21 mouse cellular contexts compared by ENCODE assay signal in genomic region chr12:4599713-4600112, GRCm38 (mm10). TPM values are rescaled to one million over a fixed set of nuclear protein-coding genes. Genes with fewer than 3 reads are reported as not detected.
"Had no signal": no experiment of that assay in that cellular context is flagged by ENCODE, and none has a peak within 500 bp of the region (broad histone marks: within the 10 kb centered on the region; RNA-seq: fewer than 3 reads in every experiment).

No protein-coding gene starts in this region.

- H3K36me3 ChIP-seq: kidney, embryonic 15.5 days; limb, embryonic 13.5 days; midbrain, embryonic 10.5 days; neural tube, embryonic 15.5 days had no signal

- H3K27me3 ChIP-seq: kidney, embryonic 15.5 days; limb, embryonic 13.5 days; neural tube, embryonic 15.5 days had no signal

- H3K4me2 ChIP-seq: kidney, embryonic 15.5 days; limb, embryonic 13.5 days; liver, embryonic 11.5 days; lung, embryonic 14.5 days; neural tube, embryonic 15.5 days had no signal

- DNase-seq: kidney, postnatal 14 days; layer of hippocampus, postnatal 36 days; left cerebral cortex, postnatal 4 days; lung, embryonic 14.5 days; lung, postnatal 10 days; lung, postnatal 4 days; midbrain, embryonic 14.5 days; spleen, adult 18-20 months; thymus, postnatal 4 days had no signal

- H3K4me3 ChIP-seq: kidney, embryonic 15.5 days; limb, embryonic 13.5 days; midbrain, embryonic 10.5 days; myocyte; neural tube, embryonic 15.5 days had no signal

- H3K27ac ChIP-seq: kidney, embryonic 15.5 days; limb, embryonic 13.5 days; midbrain, embryonic 10.5 days; neural tube, embryonic 15.5 days had no signal

- H3K9ac ChIP-seq: kidney, embryonic 15.5 days; limb, embryonic 13.5 days; lung, embryonic 14.5 days; neural tube, embryonic 15.5 days had no signal

- H3K9me3 ChIP-seq: kidney, embryonic 15.5 days; limb, embryonic 13.5 days; midbrain, embryonic 10.5 days; neural tube, embryonic 15.5 days had no signal

RNA-seq across cellular contexts. Expression of gene Gm3625, which starts 7.0 kb away (rescaled TPM):
- total RNA-seq: layer of hippocampus, postnatal 36 days; left cerebral cortex, adult 8-10 months; left cerebral cortex, postnatal 4 days; megakaryocyte, adult 5-6 weeks had no signal
- polyA plus RNA-seq: kidney, embryonic 15.5 days; large intestine, adult 2 months; limb, embryonic 13.5 days; liver, embryonic 11.5 days; liver, embryonic 16.5 days; lung, embryonic 14.5 days; midbrain, embryonic 10.5 days; midbrain, embryonic 14.5 days; myocyte; neural tube, embryonic 11.5 days; neural tube, embryonic 15.5 days; stomach, embryonic 16.5 days had no signal
